Mouse (Mus musculus): ENCODE results near the gene Nav2.
A peak's percentile ranks its signal among the peaks of the same experiment; 100 is the strongest.

Nav2 gene

DNA sequence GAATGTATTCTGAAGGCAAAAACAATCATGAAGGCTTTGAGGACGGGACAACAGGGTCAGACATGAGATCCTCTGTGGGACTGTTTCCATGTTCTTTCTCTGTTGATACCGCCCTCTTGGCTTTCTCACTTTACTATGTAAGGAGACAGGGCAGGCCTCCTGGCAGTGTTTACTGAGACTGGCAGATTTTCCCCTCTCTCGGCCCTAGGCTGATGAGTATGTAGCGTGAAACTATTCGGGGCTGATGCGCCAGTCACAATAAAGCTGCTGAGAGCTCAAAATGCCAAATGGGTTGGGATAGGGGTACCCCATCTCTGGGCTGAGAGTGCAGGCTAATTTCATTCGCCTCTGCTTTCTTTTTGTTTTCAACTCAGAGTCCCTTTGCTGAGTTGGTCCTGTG is 373.9 kb downstream of the Nav2 start:
- no peak for DNase-seq (ENCODE audit: low spot score)

- no peak for DNase-seq (ENCODE audit: low spot score)
These were observed 375.2 kb downstream of the Nav2 start for GRCm38 (mm10) chr7:49283507-49284361.

DNA sequence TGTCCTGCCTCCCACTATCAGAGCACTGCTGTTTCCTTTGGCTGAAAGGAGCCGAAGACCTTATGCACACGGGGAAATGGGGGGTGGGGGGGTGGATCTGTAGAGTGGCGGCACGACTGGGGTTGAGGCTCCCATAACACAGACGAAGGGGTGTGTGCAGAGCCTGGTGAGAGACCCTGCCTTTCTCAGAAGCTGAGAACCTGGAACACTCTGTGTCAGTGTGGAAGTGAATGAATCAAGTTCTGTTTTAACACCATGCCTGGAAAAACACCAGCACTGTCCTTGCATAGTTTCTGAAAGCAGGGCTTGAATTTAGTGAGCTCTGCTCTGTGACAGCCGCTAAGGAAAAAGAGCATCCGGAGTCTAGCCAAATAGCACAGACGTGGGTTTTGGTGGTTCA is 379.7 kb downstream of the Nav2 start:
- DNase-seq (ENCODE audit: low spot score), result no peak

GRCm38 (mm10) chr7:49290308-49290707 is 381.8 kb downstream of the Nav2 start:
- DNase-seq (ENCODE audit: low spot score), result no peak

DNA sequence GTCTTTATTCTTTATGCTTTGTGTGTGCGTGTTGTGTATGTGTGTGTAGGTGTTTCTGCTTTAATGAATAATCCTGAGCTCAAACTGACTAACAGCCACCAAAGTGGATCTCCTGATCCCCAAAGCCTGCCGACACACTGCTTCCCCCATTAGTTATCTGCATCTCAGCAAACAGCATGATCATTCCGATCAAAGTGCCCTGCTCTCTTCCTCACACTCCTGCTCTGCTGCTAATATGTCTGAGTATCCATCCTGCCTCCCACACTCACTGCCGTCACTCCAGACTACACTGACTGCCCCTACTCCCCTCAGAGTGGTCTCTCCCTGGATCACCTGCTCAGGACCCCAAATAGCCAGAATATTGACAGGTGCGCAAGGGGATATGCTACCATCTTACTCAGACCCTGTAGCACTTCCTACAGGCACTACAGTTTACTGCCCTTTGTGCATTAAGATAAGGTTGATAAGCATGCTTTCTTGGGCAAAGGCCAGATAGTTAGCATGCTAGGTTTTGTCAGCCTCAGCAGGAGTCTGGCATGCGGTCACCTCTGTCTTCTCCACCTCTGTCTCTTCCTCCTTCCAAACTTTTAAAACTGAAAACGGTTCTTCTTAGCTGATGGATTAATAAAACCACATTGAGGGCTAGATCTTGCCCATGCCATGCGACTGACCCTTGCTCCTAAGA is 382.8 kb downstream of the Nav2 start:
- DNase-seq (ENCODE audit: low spot score), result no peak

DNA sequence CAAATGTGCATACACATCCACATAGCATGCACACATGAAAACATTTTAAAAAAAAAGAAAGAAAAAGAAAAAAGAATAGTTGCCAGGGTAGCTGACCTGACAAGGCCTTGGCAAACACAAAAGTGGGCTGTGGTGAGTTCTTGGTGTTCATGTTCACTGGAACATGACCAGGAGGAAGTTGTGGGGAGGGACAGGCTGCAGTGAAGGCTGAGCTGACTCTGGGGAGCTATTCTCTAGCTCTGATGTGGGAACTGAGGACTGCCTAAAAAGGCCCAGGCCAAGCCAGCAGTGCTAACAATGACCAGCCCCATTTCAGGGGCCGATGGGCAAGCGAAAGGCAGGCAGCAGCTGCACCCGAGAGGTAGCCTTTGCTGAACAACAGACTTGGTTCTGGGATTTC is 388.6 kb downstream of the Nav2 start:
- DNase-seq (ENCODE audit: low spot score), result peak; percentile 12

- no peak for DNase-seq (ENCODE audit: low spot score)
These were observed 389.9 kb downstream of the Nav2 start for GRCm38 (mm10) chr7:49298431-49298839.

GRCm38 (mm10) chr7:49301487-49301886 is 393.0 kb downstream of the Nav2 start:
- no peak for DNase-seq (ENCODE audit: low spot score)

DNA sequence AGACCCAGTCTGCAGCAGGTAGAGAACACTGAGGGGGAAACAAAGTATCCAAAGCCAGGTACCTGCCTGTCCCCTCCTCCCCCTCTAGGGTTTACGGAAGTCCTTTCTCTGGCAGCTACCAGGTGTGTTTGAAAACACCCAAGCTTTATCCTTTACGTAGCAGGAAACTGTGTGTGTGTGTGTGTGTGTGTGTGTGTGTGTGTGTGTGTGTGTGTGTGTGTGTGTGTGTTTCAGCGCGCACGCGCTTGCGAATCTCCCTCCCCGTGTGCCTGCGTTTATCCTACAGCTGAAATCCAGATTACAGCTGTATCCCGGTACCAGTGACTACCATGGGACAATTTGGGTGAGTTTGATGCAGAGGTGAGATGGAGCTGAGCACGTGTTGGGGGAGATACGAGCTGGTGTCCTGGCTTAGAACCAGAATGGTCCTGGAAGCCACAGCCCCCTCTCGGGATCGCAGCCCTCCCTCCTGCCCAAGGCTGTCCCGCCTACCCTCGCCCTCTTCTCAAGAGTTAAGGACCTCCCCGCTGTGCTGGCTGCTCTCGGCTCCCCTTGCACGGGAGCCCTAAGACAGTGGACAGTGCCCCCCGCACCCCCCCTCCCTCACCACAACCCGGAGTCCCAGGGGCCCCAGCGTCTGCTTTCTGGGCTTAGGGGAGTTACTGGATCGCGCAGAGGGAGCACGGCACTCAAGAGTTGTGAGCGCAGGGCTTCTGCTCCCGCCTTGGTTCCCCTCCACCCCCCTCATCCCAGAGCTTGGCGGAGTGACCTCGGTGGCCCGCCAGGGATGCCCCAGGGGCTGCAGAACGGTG is 395.3 kb downstream of the Nav2 start:
- no peak for DNase-seq (ENCODE audit: low spot score)

GRCm38 (mm10) chr7:49307717-49308116 is 399.2 kb downstream of the Nav2 start:
- no peak for DNase-seq (ENCODE audit: low spot score)

DNA sequence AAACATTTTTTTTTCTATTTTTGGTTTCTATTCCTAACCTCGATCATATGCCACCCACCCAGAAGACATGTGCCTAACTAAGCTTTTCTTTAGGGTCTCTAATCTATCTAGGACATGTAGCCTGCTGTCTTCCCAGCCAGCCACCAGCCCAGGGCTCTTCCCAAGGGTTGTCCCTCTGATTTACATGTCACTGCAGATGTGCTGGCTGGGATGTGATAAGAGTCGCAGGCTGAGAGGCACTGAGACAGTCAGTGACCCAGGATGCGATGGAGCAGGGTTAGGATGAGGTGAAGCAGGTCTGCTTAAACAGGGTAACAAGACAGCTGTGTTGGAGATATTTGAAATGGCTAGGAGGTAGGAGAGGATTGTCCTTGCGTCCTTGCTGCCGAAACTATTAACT is 401.2 kb downstream of the Nav2 start:
- no peak for DNase-seq (ENCODE audit: low spot score)

DNA sequence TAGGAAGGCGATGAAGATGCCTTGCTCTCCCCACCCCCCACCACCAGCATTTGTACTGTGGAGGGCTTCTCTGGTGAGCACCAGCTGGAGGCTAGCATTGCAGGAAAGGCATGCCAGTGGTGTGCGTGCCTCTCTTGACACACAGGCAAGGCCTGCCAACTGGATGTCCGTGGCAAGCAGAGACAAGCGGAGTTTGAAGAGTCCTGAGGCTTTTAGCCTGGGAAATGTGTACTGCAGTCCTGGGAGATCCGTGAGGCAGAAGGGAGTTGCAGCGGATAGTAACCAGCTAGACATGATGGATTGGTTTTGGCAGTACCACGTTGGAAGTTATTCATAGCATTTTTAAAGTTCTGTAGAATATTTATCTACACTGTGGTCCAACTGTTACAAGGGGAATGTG is 405.4 kb downstream of the Nav2 start:
- peak; percentile 57 for DNase-seq (ENCODE audit: low spot score)

- DNase-seq (ENCODE audit: low spot score), result peak; percentile 67
These were observed 406.5 kb downstream of the Nav2 start for GRCm38 (mm10) chr7:49315033-49315432.

GRCm38 (mm10) chr7:49316600-49316999 is 408.1 kb downstream of the Nav2 start:
- DNase-seq (ENCODE audit: low spot score), result no peak

DNA sequence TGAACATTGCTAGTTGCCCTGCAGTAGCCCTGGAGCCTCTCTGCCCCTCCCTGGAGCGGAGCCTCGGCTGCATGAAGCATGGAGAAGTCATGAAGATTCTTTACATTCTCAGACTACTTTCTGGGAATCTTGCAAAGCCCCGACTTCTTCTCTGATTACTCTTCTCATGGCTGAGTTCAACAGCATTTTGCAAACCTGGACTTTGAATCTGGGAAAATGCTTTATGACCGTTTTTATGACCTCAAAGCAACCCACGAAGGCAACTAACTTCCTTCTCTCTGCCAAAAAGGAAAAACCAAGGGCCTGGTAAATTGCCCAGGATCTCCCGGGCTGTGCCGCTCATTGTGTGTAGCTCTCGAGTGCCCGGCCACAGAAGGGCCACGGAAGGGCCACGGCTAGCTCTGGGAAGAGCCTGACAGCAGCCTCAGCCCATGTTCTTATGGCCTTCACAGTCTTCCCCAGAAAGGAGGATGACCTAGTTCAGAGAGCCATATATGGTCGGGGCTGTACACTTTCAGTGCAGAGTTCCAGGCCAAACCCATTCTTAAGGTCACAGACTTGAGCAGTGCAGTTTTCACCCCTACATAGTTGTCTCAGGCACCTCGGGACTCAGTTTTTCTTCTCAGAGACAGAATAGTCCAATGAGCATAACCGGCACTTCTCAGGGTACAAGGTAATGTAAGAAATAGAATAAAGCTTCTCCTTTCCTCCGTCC is 409.8 kb downstream of the Nav2 start:
- peak; percentile 22 for DNase-seq (ENCODE audit: low spot score)

DNA sequence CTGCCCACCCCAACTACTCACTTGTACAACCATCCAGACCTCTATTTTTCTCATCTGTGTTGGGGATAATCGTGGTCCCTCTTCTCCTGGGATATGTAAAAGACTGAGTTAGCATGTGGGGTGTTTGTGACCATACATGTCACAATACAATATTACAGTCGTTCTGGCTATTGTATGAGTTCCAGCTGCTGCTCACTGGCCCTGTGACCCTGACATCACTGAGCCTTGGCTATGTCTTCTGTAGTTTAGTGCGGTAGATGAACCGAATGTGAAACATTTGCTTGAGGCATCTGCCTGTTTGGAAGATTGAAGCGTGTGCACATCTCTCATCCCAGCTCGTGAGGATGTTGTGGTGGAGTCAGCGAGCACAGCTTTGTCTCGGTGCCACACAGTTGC is 410.4 kb downstream of the Nav2 start:
- no peak for DNase-seq (ENCODE audit: low spot score)

GRCm38 (mm10) chr7:49319981-49320380 is 411.5 kb downstream of the Nav2 start:
- no peak for DNase-seq (ENCODE audit: low spot score)

DNA sequence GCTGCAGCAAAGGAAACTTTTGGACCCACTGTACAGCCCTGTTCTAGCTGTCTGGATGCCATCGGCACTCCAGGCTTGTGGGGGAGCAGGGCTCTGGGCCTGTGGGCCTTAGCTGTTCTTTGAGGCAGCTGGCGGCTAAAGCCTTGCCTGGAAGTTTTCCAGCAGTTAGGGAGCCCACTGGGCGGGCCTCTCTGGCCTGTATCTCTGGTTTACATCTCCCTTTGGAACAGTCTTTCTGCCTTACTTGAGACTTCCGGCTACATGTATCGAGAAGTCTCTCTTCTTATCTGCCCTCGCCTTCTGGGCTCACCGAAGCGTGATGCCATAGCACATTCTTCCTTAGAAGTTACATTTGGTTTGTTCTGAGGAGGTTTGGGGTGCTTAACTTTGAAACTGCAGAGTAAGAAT is 412.6 kb downstream of the Nav2 start:
- DNase-seq (ENCODE audit: low spot score), result no peak

DNA sequence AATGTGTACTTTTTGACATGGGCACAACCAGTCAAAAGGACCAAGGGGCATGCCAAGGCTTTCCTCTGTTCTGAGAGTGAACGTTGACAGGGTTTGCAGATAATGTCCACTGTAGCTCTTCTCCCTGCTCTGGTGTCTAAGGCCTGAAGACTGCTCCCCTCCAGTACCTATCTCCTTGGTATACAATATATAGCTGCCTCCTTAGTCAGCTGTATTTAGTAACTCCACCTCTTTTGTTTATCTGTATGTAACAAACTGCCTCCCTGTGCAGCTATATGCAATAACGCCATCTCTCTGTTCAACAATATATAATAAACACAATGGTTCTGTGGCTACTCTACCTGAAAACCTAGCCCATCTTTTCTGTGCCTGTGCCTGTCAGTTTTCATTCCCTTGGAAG is 413.7 kb downstream of the Nav2 start:
- DNase-seq (ENCODE audit: low spot score), result no peak

GRCm38 (mm10) chr7:49324575-49324974 is 416.1 kb downstream of the Nav2 start:
- DNase-seq (ENCODE audit: low spot score), result no peak

DNA sequence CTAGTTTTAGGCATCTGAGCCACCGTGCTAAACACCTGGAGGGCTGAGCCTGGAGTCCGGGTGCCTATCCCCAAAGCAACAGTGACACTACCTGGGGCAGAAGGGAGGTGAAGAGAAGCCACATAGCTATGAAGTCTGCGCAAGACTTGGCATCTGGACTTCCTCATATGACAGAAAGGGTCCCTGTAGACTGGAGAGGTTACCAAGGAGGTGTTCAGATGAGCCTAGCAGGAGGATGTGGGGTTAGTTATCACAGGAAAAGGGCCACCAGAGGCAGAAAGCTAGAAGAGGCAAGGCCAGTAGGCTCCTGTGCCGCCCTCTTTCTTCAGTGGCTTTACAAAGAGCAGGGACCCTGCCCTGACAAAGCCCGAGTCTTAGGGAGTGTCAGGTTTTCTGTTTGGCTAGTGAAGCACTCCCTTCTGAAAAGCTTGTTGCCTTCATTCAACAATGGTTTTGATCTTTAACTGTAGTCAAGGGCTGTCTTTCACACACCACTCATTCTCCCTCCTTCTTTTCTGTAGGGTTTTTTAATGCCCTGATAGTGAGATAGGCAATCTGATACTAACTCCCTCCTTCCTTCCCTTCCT is 417.7 kb downstream of the Nav2 start:
- DNase-seq (ENCODE audit: low spot score), result no peak
